Mouse (Mus musculus) intestine, postnatal 0 days (tissue): ENCODE data around the gene B9d1. TPM values are rescaled to one million over a fixed set of nuclear protein-coding genes. Genes with fewer than 3 reads are reported as not detected.
A peak's percentile ranks its signal among the peaks of the same experiment; 100 is the strongest.

Experiments
- ATAC-seq: fragments of 200-750 bp; cut with Nextera tagmentation; 2 replicates; pipeline ENCODE4 v1.8.0; 2017; ENCODE audit warnings: mild to moderate bottlenecking, moderate TSS enrichment, moderate library complexity
- H3K27ac ChIP-seq: fragments of 300-500 bp; sonication (generic); 2 replicates; pipeline ENCODE4 v1.5.1; 2014; ENCODE audit warnings: mild to moderate bottlenecking, low read depth, low read length, moderate library complexity
- H3K27me3 ChIP-seq: fragments of 300-500 bp; sonication (generic); replicated peaks from 2 replicates; pipeline ENCODE4 v1.6.1; 2014; ENCODE audit warnings: low read length, mixed read lengths; ENCODE audit not compliant: control insufficient read depth, insufficient read depth
- H3K36me3 ChIP-seq: fragments of 300-500 bp; sonication (generic); 2 replicates; pipeline ENCODE4 v1.6.1; 2014; ENCODE audit warnings: mild to moderate bottlenecking, moderate library complexity; ENCODE audit not compliant: control insufficient read depth, insufficient read depth
- H3K4me1 ChIP-seq: fragments of 300-500 bp; sonication (generic); replicated peaks from 2 replicates; pipeline ENCODE4 v1.6.1; 2014; ENCODE audit warnings: antibody characterized with exemption, low read length, mixed read lengths; ENCODE audit not compliant: control insufficient read depth, insufficient read depth
- H3K4me2 ChIP-seq: fragments of 300-500 bp; sonication (generic); replicated peaks from 2 replicates; pipeline ENCODE4 v1.6.1; 2014; ENCODE audit warnings: low read depth, mild to moderate bottlenecking, moderate library complexity
- H3K4me3 ChIP-seq: fragments of 300-500 bp; sonication (generic); 2 replicates; pipeline ENCODE4 v1.5.1; 2014; ENCODE audit warnings: low read depth, low read length
- H3K9ac ChIP-seq: fragments of 300-500 bp; sonication (generic); 2 replicates; pipeline ENCODE4 v1.6.1; 2014; ENCODE audit warnings: mild to moderate bottlenecking, low read depth, low read length
- H3K9me3 ChIP-seq: fragments of 300-500 bp; sonication (generic); 2 replicates; pipeline ENCODE4 v1.6.1; 2016; ENCODE audit warnings: mixed run types; ENCODE audit not compliant: control insufficient read depth
- CTCF ChIP-seq: sonication (generic); IDR thresholded peaks from 2 replicates; pipeline ENCODE4 v1.5.1; 2016; ENCODE audit warnings: low read depth, mild to moderate bottlenecking, control low read depth, antibody characterized with exemption, moderate library complexity
- WGBS: fragments of 180-500 bp; shearing (Covaris S2); extraction: QIAGEN DNeasy Blood & Tissue Kit; methylation state at CpG from one replicate; pipeline ENCODE4 v1.1.7; 2014; 5-methylcytosine and 5-hydroxymethylcytosine counted together
- polyA plus RNA-seq: library from polyadenylated mRNA; unstranded; fragments of >200 nt; fragmentation: Nextera tagmentation; extraction: Ambion mirVana; gene quantifications from 2 replicates; pipeline ENCODE4 v1.2.1, GENCODE M21; 2015

The B9d1 gene
- polyA plus RNA-seq, 1 experiment from 2014 or later: 6.1 TPM

DNA sequence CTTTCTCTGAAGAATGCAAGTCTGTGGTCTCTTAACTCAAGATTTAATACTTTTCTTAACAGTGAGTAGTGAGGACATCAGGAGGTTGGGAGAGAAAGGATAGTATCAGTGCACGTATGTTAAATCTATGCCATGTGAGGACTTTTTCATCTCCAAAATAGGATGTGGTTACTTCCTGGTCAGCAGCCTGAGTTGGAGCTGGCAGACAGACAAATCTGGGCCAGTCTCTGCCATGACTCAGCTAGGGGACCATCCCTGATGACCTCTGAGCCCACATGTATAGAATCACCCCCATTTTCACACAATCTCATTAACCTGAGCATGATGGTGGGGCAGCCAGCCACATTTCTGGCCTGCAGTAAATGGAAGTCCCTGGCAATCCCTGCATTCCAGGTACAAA is 13.0 kb downstream of the B9d1 start:
- Histone ChIP-seq H3K9me3 (no peaks in the 10 kb centered on the region), H3K9ac (no peak overlapping the region), H3K4me1 (no peaks in the 10 kb centered on the region), H3K27ac (no peak overlapping the region), H3K4me2 (no peak overlapping the region), H3K4me3 (no peak overlapping the region), H3K27me3 (no peaks in the 10 kb centered on the region), H3K36me3 (peaks cover 43% of the 10 kb centered on the region)
- WGBS: 97% methylated on average over 1 of the region's 1 CpGs
- no peak for ATAC-seq
- no peak for TF ChIP-seq CTCF

DNA sequence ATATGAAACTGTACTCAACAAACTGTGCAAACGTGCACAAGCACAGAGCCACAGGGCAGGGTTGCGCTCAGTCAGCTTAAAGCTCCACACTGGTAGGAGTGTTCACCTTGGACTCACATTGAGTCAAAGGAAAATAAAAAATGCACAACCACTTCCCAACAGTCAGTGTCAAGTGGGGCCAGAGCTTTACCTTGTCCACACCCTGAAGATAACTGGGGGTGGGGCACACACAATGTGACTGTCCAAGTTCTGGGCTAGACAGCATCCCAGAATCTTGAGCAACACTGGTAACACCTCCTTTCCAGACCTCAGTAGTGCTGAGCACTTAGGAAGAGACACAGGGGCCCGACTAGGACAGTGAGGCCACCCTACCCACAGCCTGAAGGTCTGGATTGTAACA is 13.9 kb downstream of the B9d1 start:
- Histone ChIP-seq H3K36me3 (peaks cover 43% of the 10 kb centered on the region), H3K27ac (no peak overlapping the region), H3K4me2 (no peak overlapping the region), H3K9me3 (no peaks in the 10 kb centered on the region), H3K4me1 (no peaks in the 10 kb centered on the region), H3K27me3 (no peaks in the 10 kb centered on the region), H3K4me3 (no peak overlapping the region), H3K9ac (no peak overlapping the region)
- no peak for ATAC-seq
- WGBS: 77% methylated on average over 3 of the region's 3 CpGs
- no peak for TF ChIP-seq CTCF

DNA sequence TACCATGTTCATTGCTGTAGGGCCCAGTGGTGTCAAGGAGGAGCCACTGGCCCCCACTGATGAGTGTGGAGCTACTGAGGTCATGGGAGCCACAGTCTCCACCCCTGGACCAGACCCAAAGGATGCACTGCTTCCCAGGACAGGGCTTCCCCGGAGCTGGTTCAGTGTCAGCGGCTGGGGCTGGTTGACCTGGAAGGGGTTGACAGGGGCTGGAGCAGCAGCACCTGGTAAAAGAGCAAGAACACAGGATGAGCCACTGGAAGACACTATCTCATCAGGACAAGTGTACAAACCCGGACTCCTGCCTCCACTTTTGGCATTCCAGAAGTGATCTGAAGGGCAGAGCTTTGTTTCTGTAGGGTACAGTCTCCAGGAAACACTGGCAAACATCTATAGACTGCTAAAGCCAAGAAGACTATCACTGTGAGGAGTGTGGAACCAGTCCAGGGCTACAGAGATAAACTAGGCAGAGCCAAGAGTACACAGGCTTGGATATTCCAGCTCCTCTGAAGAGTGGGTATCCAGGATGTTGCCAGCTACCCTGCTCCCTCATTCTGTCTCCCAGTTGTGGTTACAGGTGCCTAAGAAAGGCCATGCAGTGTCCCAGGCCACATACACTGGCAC is 14.7 kb downstream of the B9d1 start:
- no peak overlapping the region for H3K4me2 ChIP-seq
- 88% methylated on average over 3 of the region's 3 CpGs for WGBS
- no peaks in the 10 kb centered on the region for H3K9me3 ChIP-seq
- no peaks in the 10 kb centered on the region for H3K4me1 ChIP-seq
- peaks cover 40% of the 10 kb centered on the region for H3K36me3 ChIP-seq
- H3K9ac ChIP-seq: no peak overlapping the region
- TF ChIP-seq CTCF: no peak
- H3K27me3 ChIP-seq: no peaks in the 10 kb centered on the region
- H3K4me3 ChIP-seq: no peak overlapping the region
- no peak for ATAC-seq
- H3K27ac ChIP-seq: no peak overlapping the region

DNA sequence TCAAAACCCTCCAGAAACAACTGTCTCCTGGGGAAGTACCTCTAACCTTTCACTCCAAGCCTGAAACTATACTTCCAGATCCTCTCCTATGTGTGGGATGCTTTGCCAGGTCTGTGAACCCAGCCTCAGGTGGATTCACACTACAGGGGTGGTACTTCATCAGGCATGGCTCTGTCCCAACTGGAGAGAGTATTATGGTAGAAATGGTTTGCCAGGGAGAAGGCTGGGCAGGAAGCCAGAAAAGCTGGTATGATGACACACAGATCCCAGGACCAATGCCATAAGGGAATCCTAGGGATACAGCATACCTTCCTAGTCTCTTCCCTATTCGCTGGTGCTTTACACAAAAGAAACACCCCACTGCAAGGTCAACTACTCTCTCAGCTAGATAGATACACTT is 21.9 kb downstream of the B9d1 start:
- Histone ChIP-seq H3K4me3 (no peak overlapping the region), H3K4me1 (no peaks in the 10 kb centered on the region), H3K9ac (no peak overlapping the region), H3K36me3 (peaks cover 12% of the 10 kb centered on the region; the same call in 1 of the 2 replicates), H3K4me2 (no peak overlapping the region), H3K27me3 (no peaks in the 10 kb centered on the region), H3K9me3 (no peaks in the 10 kb centered on the region), H3K27ac (no peak overlapping the region)
- no peak for ATAC-seq
- TF ChIP-seq CTCF: no peak
- WGBS: 90% methylated on average over 1 of the region's 1 CpGs

DNA sequence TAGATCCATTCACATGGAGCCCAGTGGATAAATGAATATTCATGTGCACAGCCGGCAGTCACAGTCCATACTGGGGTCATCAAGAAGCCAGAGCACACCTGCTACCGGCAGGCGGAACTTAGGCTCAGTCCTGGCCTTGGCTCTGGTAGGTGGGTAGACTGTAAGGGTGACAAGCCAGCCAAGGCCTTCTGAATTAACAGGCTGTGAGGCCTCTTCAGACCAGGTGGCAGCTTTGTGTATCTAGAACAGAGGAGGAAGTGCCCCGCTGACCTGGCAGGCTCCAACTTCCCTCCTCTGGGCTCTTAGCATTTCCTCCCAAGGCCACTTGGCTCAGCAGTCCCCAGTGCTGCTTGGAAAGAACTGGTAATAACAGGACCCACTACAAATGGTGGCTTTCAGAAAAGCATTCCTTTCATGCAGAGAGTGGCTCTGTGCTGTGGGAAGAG is 24.3 kb downstream of the B9d1 start:
- no peaks in the 10 kb centered on the region for H3K4me1 ChIP-seq
- WGBS: 47% methylated on average over 4 of the region's 4 CpGs
- no peak overlapping the region for H3K9ac ChIP-seq
- H3K4me3 ChIP-seq: no peak overlapping the region
- H3K9me3 ChIP-seq: no peaks in the 10 kb centered on the region
- H3K4me2 ChIP-seq: no peak overlapping the region
- H3K36me3 ChIP-seq: peaks cover 9% of the 10 kb centered on the region; the same call in 1 of the 2 replicates
- H3K27me3 ChIP-seq: no peaks in the 10 kb centered on the region
- H3K27ac ChIP-seq: no peak overlapping the region
- peak; percentile 54; the same call in 1 of the 2 replicates for ATAC-seq
- no peak for TF ChIP-seq CTCF

DNA sequence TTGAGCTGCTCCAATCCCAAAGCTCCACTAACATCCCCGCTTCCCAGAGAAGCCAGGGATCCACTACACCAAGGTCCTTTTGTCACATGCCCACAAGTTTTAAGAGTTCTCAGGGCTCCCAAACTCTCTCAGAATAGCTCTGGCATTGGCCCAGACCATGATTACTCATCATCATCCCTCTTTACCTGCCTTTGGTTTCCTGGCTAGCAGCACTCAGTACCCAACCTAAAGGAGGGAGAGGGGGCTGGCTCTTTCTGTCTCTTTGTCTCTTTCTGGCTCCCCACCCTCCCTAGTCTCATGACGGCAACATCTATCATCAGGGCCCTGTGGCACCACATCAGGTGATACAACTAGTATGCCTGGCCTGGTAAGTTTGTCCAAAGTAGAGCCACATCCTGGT is 27.9 kb downstream of the B9d1 start:
- H3K36me3 ChIP-seq: peaks cover 9% of the 10 kb centered on the region; the same call in 1 of the 2 replicates
- no peaks in the 10 kb centered on the region for H3K27me3 ChIP-seq
- H3K9ac ChIP-seq: no peak overlapping the region
- no peak for TF ChIP-seq CTCF
- H3K4me1 ChIP-seq: no peaks in the 10 kb centered on the region
- no peak overlapping the region for H3K4me3 ChIP-seq
- no peak overlapping the region for H3K4me2 ChIP-seq
- H3K9me3 ChIP-seq: no peaks in the 10 kb centered on the region
- no peak for ATAC-seq
- no peak overlapping the region for H3K27ac ChIP-seq
- WGBS: 95% methylated on average over 2 of the region's 2 CpGs
